Mouse (Mus musculus): Measurements from ENCODE around the gene Sertad1. TPM values are rescaled to one million over a fixed set of nuclear protein-coding genes. Genes with fewer than 3 reads are reported as not detected.

The Sertad1 gene
- polyA plus RNA-seq, 1 experiment from 2014 or later, result 36.7 TPM

GRCm38 (mm10) chr7:27474490-27474954 lies 12.2 kb upstream of the Sertad1 start:
- WGBS, result under 1% methylated on average over 23 of the region's 23 CpGs
- ATAC-seq (ENCODE audit: insufficient read depth, low FRiP score, low read depth), result peak; percentile 94
- peak overlapping the region; percentile 60 for H3K4me2 ChIP-seq
- H3K27ac ChIP-seq, result peak overlapping the region; percentile 97
- peak overlapping the region; percentile 88 for H3K4me3 ChIP-seq (replicated peaks)
- H3K4me1 ChIP-seq, result peaks cover 17% of the 10 kb centered on the region
- no peaks in the 10 kb centered on the region for H3K9me3 ChIP-seq
- peaks cover 12% of the 10 kb centered on the region for H3K36me3 ChIP-seq
- H3K9ac ChIP-seq, result peak overlapping the region; percentile 78; the same call in 1 of the 2 replicates
- H3K27me3 ChIP-seq (replicated peaks), result no peaks in the 10 kb centered on the region

- Histone ChIP-seq H3K9ac (no peak overlapping the region), H3K27me3 (replicated peaks) (no peaks in the 10 kb centered on the region), H3K4me1 (peaks cover 17% of the 10 kb centered on the region), H3K4me2 (peak overlapping the region; percentile 51; the same call in 1 of the 2 replicates), H3K9me3 (no peaks in the 10 kb centered on the region), H3K4me3 (replicated peaks) (no peak overlapping the region), H3K36me3 (peaks cover 12% of the 10 kb centered on the region), H3K27ac (no peak overlapping the region)
- WGBS, result 95% methylated on average over 2 of the region's 2 CpGs
- no peak for ATAC-seq (ENCODE audit: insufficient read depth, low FRiP score, low read depth)
These were observed 11.1 kb upstream of the Sertad1 start for GRCm38 (mm10) chr7:27475596-27475995.

GRCm38 (mm10) chr7:27476098-27476635 lies 10.5 kb upstream of the Sertad1 start:
- Histone ChIP-seq H3K36me3 (peaks cover 12% of the 10 kb centered on the region), H3K27ac (no peak overlapping the region), H3K9ac (no peak overlapping the region), H3K4me3 (replicated peaks) (no peak overlapping the region), H3K9me3 (no peaks in the 10 kb centered on the region), H3K4me1 (peaks cover 17% of the 10 kb centered on the region), H3K4me2 (peak overlapping the region; percentile 2; the same call in 1 of the 2 replicates), H3K27me3 (replicated peaks) (no peaks in the 10 kb centered on the region)
- no peak for ATAC-seq (ENCODE audit: insufficient read depth, low FRiP score, low read depth)
- 87% methylated on average over 14 of the region's 14 CpGs for WGBS

GRCm38 (mm10) chr7:27478561-27478960 lies 8.1 kb upstream of the Sertad1 start:
- Histone ChIP-seq H3K4me2 (no peak overlapping the region), H3K27me3 (replicated peaks) (no peaks in the 10 kb centered on the region), H3K4me3 (replicated peaks) (no peak overlapping the region), H3K9ac (no peak overlapping the region), H3K27ac (peak overlapping the region; percentile 23; the same call in 1 of the 2 replicates), H3K36me3 (peaks cover 12% of the 10 kb centered on the region), H3K4me1 (peaks cover 19% of the 10 kb centered on the region), H3K9me3 (no peaks in the 10 kb centered on the region)
- no peak for ATAC-seq (ENCODE audit: insufficient read depth, low FRiP score, low read depth)
- WGBS, result 69% methylated on average over 7 of the region's 7 CpGs

- no peak overlapping the region for H3K4me3 ChIP-seq (replicated peaks)
- no peak overlapping the region for H3K9ac ChIP-seq
- no peaks in the 10 kb centered on the region for H3K27me3 ChIP-seq (replicated peaks)
- no peaks in the 10 kb centered on the region for H3K9me3 ChIP-seq
- ATAC-seq (ENCODE audit: insufficient read depth, low FRiP score, low read depth), result no peak
- H3K4me2 ChIP-seq, result peak overlapping the region; percentile 9; the same call in 1 of the 2 replicates
- peaks cover 19% of the 10 kb centered on the region for H3K4me1 ChIP-seq
- H3K27ac ChIP-seq, result peak overlapping the region; percentile 77
- peaks cover 12% of the 10 kb centered on the region for H3K36me3 ChIP-seq
- 56% methylated on average over 1 of the region's 1 CpGs for WGBS
These were observed 7.0 kb upstream of the Sertad1 start for GRCm38 (mm10) chr7:27479750-27480149.

- peak overlapping the region; percentile 58 for H3K4me2 ChIP-seq
- WGBS, result 62% methylated on average over 3 of the region's 3 CpGs
- peak overlapping the region; percentile 35 for H3K4me3 ChIP-seq (replicated peaks)
- peaks cover 12% of the 10 kb centered on the region for H3K36me3 ChIP-seq
- peak overlapping the region; percentile 77 for H3K27ac ChIP-seq
- H3K9ac ChIP-seq, result no peak overlapping the region
- no peak for ATAC-seq (ENCODE audit: insufficient read depth, low FRiP score, low read depth)
- H3K4me1 ChIP-seq, result peaks cover 17% of the 10 kb centered on the region
- H3K27me3 ChIP-seq (replicated peaks), result no peaks in the 10 kb centered on the region
- no peaks in the 10 kb centered on the region for H3K9me3 ChIP-seq
These were observed 6.2 kb upstream of the Sertad1 start for GRCm38 (mm10) chr7:27480506-27480905.

GRCm38 (mm10) chr7:27480927-27481626 lies 5.6 kb upstream of the Sertad1 start:
- 11% methylated on average over 11 of the region's 11 CpGs for WGBS
- H3K27me3 ChIP-seq (replicated peaks), result no peaks in the 10 kb centered on the region
- no peaks in the 10 kb centered on the region for H3K9me3 ChIP-seq
- H3K4me3 ChIP-seq (replicated peaks), result peak overlapping the region; percentile 35
- H3K27ac ChIP-seq, result peak overlapping the region; percentile 77
- H3K4me2 ChIP-seq, result peak overlapping the region; percentile 58
- H3K36me3 ChIP-seq, result peaks cover 12% of the 10 kb centered on the region
- ATAC-seq (ENCODE audit: insufficient read depth, low FRiP score, low read depth), result no peak
- peaks cover 12% of the 10 kb centered on the region for H3K4me1 ChIP-seq
- peak overlapping the region; percentile 17; the same call in 1 of the 2 replicates for H3K9ac ChIP-seq

- peak overlapping the region; percentile 35 for H3K4me3 ChIP-seq (replicated peaks)
- peak overlapping the region; percentile 77 for H3K27ac ChIP-seq
- no peaks in the 10 kb centered on the region for H3K27me3 ChIP-seq (replicated peaks)
- peak overlapping the region; percentile 17; the same call in 1 of the 2 replicates for H3K9ac ChIP-seq
- H3K4me2 ChIP-seq, result peak overlapping the region; percentile 58
- peak; percentile 96 for ATAC-seq (ENCODE audit: insufficient read depth, low FRiP score, low read depth)
- H3K36me3 ChIP-seq, result peaks cover 8% of the 10 kb centered on the region
- H3K4me1 ChIP-seq, result peaks cover 7% of the 10 kb centered on the region
- WGBS, result 0% methylated on average over 7 of the region's 12 CpGs
- no peaks in the 10 kb centered on the region for H3K9me3 ChIP-seq
These were observed 5.1 kb upstream of the Sertad1 start for GRCm38 (mm10) chr7:27481627-27481969.

- no peaks in the 10 kb centered on the region for H3K9me3 ChIP-seq
- H3K27ac ChIP-seq, result no peak overlapping the region
- 88% methylated on average over 4 of the region's 4 CpGs for WGBS
- no peak overlapping the region for H3K4me2 ChIP-seq
- H3K4me3 ChIP-seq (replicated peaks), result no peak overlapping the region
- peaks cover 9% of the 10 kb centered on the region for H3K4me1 ChIP-seq
- no peaks in the 10 kb centered on the region for H3K36me3 ChIP-seq
- H3K27me3 ChIP-seq (replicated peaks), result no peaks in the 10 kb centered on the region
- no peak for ATAC-seq (ENCODE audit: insufficient read depth, low FRiP score, low read depth)
- H3K9ac ChIP-seq, result no peak overlapping the region
These were observed 2.9 kb upstream of the Sertad1 start for GRCm38 (mm10) chr7:27483860-27484259.

- 2% methylated on average over 13 of the region's 13 CpGs for WGBS
- H3K27me3 ChIP-seq (replicated peaks), result no peaks in the 10 kb centered on the region
- no peaks in the 10 kb centered on the region for H3K9me3 ChIP-seq
- H3K36me3 ChIP-seq, result peaks cover 9% of the 10 kb centered on the region; the same call in 1 of the 2 replicates
- H3K4me2 ChIP-seq, result peak overlapping the region; percentile 79
- peak overlapping the region; percentile 79 for H3K4me3 ChIP-seq (replicated peaks)
- peaks cover 28% of the 10 kb centered on the region for H3K4me1 ChIP-seq
- ATAC-seq (ENCODE audit: insufficient read depth, low FRiP score, low read depth), result no peak
- H3K27ac ChIP-seq, result peak overlapping the region; percentile 99
- peak overlapping the region; percentile 37 for H3K9ac ChIP-seq
These were observed 474 bp upstream of the Sertad1 start for GRCm38 (mm10) chr7:27486102-27486769.

GRCm38 (mm10) chr7:27487740-27488268 lies 1.1 kb downstream of the Sertad1 start:
- Histone ChIP-seq H3K27me3 (replicated peaks) (no peaks in the 10 kb centered on the region), H3K4me3 (replicated peaks) (peak overlapping the region; percentile 79), H3K27ac (peak overlapping the region; percentile 99), H3K9ac (peak overlapping the region; percentile 81), H3K36me3 (peaks cover 9% of the 10 kb centered on the region; the same call in 1 of the 2 replicates), H3K9me3 (no peaks in the 10 kb centered on the region), H3K4me2 (peak overlapping the region; percentile 79), H3K4me1 (peaks cover 33% of the 10 kb centered on the region)
- WGBS, result 2% methylated on average over 13 of the region's 13 CpGs
- no peak for ATAC-seq (ENCODE audit: insufficient read depth, low FRiP score, low read depth)
